Mouse (Mus musculus) ES-E14 (cell line): ENCODE measurements around the gene Zfp607b.

Source experiments
- CHD2 ChIP-seq: IDR thresholded peaks from 2 replicates; pipeline ENCODE4 v1.6.1; 2014; ENCODE audit warnings: mild to moderate bottlenecking, low read depth, low read length, inconsistent platforms
- HCFC1 ChIP-seq: IDR thresholded peaks from 2 replicates; pipeline ENCODE4 v1.6.1; 2012; ENCODE audit warnings: low read length, inconsistent platforms, borderline replicate concordance; ENCODE audit not compliant: insufficient read depth
- MAFK ChIP-seq: IDR thresholded peaks from 2 replicates; pipeline ENCODE4 v1.6.1; 2014; ENCODE audit warnings: mild to moderate bottlenecking, low read depth, low read length, inconsistent platforms; ENCODE audit not compliant: insufficient read depth
- ZC3H11A ChIP-seq: IDR thresholded peaks from 2 replicates; pipeline ENCODE4 v1.6.1; 2012; ENCODE audit warnings: low read depth, mild to moderate bottlenecking, inconsistent platforms, low read length, borderline replicate concordance
- ZNF384 ChIP-seq: IDR thresholded peaks from 2 replicates; pipeline ENCODE4 v1.6.1; 2012; ENCODE audit warnings: low read depth, low read length, inconsistent platforms

- no peak for TF ChIP-seq CHD2
- 0 out of 2 replicates have a peak, but pooled peaks have one; percentile 19 for TF ChIP-seq ZC3H11A
- TF ChIP-seq ZNF384, result peak; percentile 43; the same call in 1 of the 2 replicates
- no peak for TF ChIP-seq HCFC1
- TF ChIP-seq MAFK, result no peak
Observed at GRCm38 (mm10) chr7:27644471-27644870, 44.7 kb upstream of the Zfp607b start.
